Mouse (Mus musculus) lung, adult 2 months (tissue): ENCODE measurements at regions not wholly inside any gene's neighbourhood (a gene's known extent, or its start where the extent isn't known, plus 50 kb on each side); places are given as distances from the start of the nearest gene placed in this dataset.

Experiments
- CTCF ChIP-seq: fragments of 200-500 bp; IDR thresholded peaks from 2 replicates; pipeline ENCODE4 v1.5.1; 2011; ENCODE audit warnings: mild to moderate bottlenecking, low read length, control low read depth; ENCODE audit not compliant: insufficient read depth
- POLR2A ChIP-seq: fragments of 200-500 bp; IDR thresholded peaks from 2 replicates; pipeline ENCODE4 v1.6.1; 2011; ENCODE audit warnings: low read depth, mild to moderate bottlenecking, control low read depth, low read length, borderline replicate concordance; ENCODE audit errors: extremely low read depth

- TF ChIP-seq POLR2A = no peak
- TF ChIP-seq CTCF = no peak
Measured at GRCm38 (mm10) chr2:167800648-167801245, 111.1 kb upstream of the Tmem189 start.
